Mouse (Mus musculus) frontal cortex, postnatal 25 days (tissue): ENCODE data around the gene Spout1.

Source experiments
- DNase-seq, 2 experiments: peaks; one replicate each; pipeline ENCODE4 v3.0.0; 2022; ENCODE audit warnings: low spot score in 2 of 2

The Spout1 gene

DNA sequence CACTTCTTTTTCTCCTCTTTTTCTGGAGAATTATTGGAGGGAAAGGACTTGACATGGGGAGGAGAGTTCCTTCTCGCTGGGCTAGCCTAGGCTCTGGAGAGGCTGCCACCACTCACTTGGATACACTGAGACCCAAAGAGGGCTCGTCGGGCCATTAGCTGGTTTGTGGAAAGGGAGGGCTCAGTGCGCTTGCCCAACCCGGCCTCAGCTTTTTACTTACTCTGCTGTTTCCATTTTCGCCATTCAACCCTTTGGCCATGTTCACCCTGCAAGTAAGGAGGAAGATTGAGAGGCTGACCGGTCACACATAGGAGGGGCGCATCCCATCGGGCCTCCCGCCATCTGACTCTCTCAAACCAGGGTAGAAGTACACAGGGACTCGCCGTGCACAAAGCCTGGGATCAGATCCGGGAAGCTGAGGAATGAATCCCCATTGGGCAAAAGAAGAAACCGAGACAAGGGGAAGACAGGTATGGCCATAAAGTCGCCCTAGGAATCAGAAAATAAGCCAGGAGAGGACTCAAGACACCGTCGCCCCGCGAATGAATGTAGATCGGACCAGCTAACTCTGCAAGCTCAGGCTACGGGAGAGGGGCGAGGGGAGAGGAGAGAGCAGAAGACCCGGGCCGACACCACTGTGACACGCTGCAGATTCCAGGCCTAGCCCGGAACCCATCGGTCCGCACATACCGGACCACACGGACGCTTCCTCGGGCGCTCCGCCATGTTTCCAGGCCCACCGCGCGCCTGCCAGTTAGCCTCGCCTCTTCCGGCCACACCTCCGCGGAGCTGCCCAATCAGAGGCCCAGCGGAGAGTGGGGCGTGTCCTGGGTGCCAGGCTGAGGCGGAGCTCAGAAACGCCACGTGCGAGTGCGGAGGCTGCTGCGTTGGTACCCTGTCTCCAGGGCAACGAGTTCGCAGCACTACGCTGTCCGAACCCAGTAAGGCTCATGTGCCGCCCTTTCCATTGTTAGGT lies at the start of gene Spout1:
Spout1 (minus strand) TSS at position 760 of the 976 bp plus-strand sequence.
- peak; percentile 84 to 91 for DNase-seq

DNA sequence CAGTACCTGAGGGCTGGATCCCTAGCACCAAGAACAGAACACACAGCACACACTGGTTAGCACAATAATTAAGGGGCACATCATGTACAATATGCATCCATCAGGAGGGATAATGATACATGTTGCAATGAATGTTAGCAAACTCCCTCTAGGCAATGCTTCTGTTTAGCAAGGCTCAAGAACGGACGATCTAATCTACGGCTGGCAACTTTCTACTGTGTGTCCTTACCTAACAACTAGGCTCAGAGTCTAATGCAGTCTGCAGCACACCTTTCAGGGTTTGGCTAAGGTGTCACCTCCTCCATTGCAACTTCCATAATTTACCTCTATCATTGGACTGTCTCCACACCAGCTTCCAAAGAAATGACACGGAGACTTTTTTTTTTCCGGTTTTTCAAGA lies 38.0 kb upstream of the Spout1 start:
- DNase-seq, result no peak

DNA sequence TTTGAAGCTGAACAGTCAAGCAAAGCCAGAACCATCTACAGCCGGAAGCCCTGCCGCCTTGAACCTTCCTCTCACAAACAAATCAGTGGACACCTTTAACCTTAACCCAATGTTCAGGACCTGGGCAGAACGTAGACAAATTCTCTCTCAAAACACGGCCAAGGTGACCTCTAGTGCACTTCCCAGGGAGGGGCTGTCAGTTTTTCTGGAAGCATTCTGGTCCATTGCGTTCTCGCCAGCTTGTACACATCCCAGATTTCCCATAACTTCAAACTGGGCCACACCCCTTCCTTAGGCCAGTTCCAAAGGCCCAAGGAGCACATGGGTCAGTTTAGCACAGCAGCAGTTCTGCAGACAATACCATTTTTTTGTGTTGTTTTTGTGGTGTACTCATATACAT lies 37.2 kb upstream of the Spout1 start:
- no peak for DNase-seq

- DNase-seq, result no peak
Measured at GRCm38 (mm10) chr2:30214745-30215144, 36.5 kb upstream of the Spout1 start.

GRCm38 (mm10) chr2:30212951-30213350 lies 34.7 kb upstream of the Spout1 start:
- no peak for DNase-seq

DNA sequence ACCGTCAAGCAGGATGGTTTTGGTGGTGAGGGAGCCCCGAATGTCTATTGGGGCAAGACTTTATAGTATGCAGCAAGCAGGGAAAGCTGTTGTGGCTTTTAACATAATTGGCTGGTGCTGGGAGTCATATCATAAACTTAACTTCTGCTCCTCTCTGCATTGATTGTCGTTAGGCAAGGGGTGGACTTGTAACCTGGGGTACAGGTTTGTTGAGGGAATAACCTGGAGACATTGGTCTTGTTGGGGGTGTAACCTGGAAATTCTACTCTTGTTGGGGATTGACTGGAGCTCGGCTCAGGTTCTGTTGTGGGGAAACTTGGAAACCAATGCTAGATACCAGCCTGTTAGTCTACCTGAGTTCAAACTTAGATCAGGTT lies 33.9 kb upstream of the Spout1 start:
- DNase-seq, result no peak

DNA sequence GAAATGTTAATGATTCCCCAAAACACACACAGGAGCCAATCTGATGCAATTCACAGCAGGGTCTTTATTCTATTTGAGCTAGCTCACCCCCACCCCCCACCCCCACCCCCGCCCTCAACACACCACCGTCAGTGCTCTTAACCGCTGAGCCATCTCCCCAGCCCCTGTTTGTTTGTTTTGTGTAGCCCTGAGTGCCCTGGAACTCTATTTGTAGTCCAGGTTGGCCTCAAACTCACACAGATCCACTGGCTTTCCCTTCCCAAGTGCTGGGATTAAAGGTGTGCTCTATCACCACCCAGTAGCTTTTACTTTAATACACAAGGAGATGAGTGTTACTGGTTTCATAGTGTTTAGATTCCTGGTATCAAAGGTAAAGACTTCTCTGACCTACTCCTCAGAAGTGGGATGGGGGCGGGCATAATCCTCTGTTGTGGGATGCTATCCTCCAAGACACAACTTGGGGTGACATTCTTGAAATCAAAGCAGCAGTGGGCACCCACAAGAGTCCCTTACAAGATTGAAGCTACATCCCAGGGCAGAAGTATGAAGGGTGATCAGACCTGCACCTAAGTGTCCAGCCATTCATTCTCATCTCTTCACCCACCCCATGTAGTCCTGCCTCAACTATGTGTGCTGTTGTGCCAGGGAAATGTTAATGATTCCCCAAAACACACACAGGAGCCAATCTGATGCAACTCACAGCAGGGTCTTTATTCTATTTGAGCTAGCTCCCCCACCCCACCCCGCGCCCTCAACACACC lies 33.3 kb upstream of the Spout1 start:
- DNase-seq, result no peak

- no peak for DNase-seq
Measured at GRCm38 (mm10) chr2:30207886-30208285, 29.6 kb upstream of the Spout1 start.

- no peak for DNase-seq
Measured at GRCm38 (mm10) chr2:30207401-30207800, 29.1 kb upstream of the Spout1 start.

- DNase-seq, result peak; percentile 79 to 85
Measured at GRCm38 (mm10) chr2:30205629-30206357, 27.5 kb upstream of the Spout1 start, which contains the start of gene Kyat1. Kyat1 (minus strand) TSS chr2:30205847.

GRCm38 (mm10) chr2:30205255-30205628 lies 27.0 kb upstream of the Spout1 start:
- no peak for DNase-seq

- no peak for DNase-seq
Measured at GRCm38 (mm10) chr2:30203439-30203838, 25.2 kb upstream of the Spout1 start.

DNA sequence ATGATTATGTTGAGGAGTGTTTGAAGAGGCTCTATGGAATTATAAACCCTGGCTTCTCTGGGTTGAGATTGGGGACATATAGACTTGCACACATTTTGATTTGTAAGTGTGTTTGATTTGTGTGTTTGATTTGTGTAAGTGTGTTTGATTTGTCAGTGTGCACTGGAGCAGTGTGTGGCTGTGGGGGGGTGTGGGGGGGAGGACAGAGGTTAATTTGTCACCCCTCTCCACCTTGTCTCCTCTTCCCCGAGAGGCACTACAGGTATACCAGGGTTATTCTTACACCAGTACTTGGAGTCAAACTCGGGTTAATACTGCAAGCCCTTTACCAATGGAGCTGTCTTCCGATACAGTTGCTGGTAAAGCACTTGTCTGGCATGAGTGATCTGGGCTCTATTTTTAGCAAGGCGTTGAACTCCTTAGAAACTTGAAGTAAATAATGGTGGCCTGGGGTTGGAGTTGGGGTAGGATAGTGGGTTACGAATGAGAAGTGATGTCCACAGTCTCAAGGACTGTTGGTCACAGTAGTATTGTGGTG lies 22.2 kb upstream of the Spout1 start:
- no peak for DNase-seq

DNA sequence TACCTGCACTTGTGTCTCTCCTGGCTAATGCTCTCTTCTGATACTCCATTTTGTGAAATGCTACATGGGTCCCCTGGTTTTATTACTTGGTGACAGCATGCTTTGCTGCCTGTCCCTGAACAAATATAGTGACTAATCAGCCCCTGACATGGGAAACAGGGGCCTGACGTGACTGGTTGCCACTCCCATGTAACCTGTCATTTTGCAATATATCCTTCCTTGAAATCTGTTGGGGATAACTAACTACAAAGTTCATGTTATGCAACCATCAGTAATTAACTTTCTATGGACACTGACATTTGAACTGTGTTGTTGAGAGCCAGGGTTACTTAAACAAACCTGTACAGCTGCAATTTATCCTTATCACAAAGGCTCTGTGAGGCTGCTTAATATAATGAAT lies 21.7 kb upstream of the Spout1 start:
- no peak for DNase-seq

- no peak for DNase-seq
Measured at GRCm38 (mm10) chr2:30198021-30198420, 19.8 kb upstream of the Spout1 start.

GRCm38 (mm10) chr2:30194656-30195055 lies 16.4 kb upstream of the Spout1 start:
- no peak for DNase-seq

DNA sequence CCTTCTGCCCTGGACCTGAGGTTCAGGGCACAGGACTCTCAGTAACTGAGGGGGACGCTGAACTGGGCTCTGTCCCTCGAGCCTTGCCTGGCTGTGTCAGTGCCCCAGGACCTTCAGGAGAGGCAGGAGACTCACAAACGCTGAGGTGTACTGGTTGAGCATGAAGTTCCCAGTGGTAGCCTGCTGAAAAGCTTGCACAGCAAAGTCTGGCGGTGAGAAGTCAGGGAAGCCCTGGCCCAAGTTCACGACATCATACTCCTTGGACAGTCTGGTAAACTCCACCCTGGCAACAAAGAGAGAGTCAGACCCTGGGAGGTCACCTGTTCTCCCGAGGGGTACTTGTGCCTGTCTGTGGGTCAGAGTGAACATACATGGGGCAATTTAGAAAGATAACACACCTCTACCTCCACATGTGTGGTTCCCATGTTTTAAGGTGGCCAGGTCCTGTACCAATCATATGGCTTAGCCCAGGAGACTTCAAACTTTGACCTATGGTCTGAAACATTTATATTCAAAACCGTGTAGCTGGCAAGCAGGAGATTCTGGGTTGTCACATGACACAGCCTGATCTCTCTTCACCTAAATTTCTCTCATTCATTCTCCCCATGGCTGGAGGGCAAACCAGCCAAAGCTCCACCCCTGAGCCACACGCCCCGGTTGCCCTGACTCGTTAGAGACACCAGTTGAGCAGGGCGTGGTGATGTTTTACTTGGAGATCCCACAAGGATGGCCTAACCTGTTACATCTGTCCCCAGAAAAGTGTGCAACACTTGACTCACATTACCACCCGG lies 13.7 kb upstream of the Spout1 start:
- no peak for DNase-seq

DNA sequence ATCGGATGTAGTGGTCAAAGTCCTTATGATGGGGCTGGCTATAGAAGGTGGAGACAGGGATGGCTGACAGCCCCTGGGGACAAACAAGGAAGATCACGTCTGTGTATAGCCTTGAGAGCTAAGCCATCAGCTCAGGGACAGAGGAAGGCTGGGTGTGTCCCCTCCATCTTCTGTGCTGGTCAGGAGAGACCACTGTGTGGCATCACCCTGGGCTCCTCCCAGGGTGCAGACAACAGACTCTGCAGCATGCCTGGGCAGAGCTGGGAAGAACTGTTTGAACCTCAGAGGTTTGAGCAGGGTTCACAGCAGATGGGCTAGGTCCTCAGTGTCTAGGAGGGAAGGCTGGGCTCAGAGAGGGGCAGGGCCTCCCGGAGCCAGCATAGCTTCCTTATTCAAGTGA lies 7.4 kb upstream of the Spout1 start:
- no peak for DNase-seq

GRCm38 (mm10) chr2:30185276-30185675 lies 7.0 kb upstream of the Spout1 start:
- DNase-seq, result no peak

- no peak for DNase-seq
Measured at GRCm38 (mm10) chr2:30183721-30184120, 5.5 kb upstream of the Spout1 start.

- DNase-seq, result no peak
Measured at GRCm38 (mm10) chr2:30182424-30182823, 4.2 kb upstream of the Spout1 start.
